Mouse (Mus musculus) spleen, postnatal 36 days (tissue): ENCODE measurements at regions not wholly inside any gene's neighbourhood (a gene's known extent, or its start where the extent isn't known, plus 50 kb on each side); places are given as distances from the start of the nearest gene placed in this dataset.

ENCODE experiments used
- DNase-seq, 2 experiments: peaks; one replicate each; pipeline ENCODE4 v3.0.0; 2022; ENCODE audit warnings: low spot score in 2 of 2, mixed read lengths in 1 of 2

DNA sequence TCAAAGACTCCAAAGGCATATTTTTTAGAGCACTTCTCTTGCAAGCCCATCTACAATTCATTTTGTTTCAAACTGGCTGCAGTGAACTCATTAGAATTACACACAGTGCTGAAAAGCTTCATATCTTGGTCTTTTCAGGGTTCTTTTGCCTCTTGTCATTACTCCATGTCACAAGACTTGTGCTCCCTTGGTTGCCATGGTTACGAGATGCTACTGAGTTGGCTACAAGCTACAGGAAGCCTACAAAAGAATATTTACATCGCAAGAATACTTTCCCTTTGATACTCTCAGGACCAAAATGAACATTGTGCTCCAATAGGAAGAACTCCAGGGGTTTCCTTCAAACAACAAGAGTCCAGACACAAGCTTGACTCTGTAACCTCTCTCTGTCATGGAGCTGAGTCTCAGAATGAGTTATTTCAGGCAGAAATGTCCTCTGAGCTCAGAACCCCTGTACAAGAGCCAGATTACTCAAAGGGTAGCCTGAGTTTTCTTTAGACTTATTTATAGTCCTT is 545.2 kb upstream of the Adamts9 start:
- no peak for DNase-seq

DNA sequence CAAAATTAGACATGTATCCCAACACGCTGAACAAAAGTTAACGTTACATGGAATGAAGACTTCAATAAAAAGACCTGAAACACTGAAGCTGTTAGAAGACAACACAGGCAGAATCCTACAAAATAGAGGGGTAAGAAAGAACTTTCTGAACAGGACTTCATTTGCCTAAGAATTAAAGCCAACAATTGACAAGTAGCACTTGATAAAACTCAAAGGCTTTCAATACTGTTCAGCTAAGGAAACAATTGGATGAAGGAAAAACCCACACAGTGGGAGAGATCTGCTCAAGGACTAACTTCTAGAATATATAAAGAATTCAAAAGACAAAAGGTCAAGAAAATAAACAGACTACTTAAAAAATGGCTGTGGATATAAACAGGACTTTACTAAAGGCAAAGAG is 535.2 kb upstream of the Adamts9 start:
- no peak for DNase-seq

DNA sequence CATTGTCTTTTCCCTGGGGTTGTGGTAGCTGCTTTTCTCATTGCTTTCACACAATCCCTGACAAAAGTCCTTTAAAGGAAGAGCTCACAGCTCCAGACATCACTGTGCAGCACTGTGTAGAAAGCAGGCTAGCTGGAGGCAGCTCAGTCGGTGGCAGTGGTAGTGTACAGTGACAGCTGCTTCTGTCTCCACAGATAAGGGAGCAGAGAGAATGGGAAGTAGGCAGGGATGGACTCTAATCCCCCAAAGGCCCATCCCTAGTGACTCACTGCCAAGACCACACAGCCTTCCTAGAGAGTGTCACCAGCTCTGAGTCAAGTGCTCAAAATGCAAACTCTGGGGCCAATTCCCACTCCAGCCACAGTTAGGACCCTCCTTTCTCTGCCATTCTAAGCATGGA is 531.7 kb upstream of the Adamts9 start:
- DNase-seq = no peak

DNA sequence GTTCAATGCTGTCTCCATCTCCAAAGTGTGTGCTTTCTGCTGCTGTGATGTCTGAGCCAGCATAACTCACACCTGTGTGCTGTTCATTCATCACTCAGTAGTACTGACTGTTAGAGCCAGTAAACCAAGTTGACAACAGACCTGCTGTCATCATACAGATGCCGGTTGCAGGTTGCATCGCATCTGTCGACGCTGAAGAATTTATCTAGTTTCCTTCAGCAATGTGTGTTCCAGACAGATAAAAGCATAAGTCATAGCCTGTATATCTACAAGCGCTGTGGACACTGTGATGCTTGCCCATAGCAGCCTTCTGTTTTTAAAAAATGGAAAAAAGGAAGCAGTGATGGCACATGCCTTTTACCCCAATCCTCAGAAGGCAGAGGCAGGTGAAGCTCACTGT is 524.6 kb upstream of the Adamts9 start:
- no peak for DNase-seq

DNA sequence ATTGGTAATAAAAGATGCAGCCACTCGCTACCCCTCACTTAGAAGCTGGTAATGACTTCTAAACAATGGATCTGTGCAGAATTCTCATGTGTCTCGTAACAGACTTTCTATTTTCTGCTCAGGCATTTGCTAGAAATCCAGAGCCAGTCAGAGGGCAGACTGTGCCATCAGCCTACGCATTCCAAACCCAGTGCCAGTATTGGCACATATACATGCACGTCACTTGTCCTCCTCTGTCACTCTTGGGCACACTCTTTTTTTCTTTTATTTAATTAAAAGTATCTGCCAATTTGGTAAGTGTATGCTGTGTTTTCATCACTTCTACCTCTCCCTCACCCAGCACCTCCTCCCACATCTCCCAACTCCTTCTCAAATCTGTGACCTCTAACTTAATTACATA is 519.6 kb upstream of the Adamts9 start:
- DNase-seq = no peak

DNA sequence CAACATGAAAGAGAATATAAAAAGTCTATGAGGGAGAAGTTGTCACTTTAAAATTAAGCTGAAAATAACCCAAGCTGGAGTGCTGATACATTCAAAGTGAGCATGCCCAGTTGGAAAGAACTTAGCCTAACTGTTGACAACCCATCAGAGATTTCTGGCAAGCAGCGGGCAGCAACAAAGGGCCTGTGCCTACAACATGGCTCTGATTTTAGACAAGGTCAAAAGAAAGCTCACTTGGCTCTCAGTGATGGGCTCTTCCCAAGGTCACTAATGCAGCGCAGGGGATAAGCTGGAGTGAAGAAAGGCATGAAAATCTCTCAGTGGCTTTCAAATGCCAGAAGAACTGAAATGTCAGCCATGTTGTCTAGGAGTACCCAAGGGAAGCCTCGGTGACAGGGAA is 518.1 kb upstream of the Adamts9 start:
- DNase-seq = no peak

DNA sequence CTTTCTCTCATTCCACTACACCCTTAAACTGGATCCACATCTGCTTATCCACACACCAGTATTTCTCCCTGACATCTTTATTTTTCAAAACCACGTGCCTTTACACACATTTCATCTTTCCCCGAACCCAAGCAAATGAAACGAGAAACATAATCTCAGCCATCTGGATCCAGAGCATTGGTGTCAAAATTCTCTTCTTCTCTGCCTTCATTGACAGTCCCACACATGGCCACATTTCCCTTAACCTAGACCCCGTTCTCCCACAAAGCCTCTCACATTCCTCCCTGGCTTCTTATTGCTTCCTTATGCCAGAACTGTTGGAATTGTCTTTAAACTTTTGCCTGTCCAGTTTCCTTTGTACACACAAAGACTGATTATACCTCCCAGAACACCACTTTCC is 514.3 kb upstream of the Adamts9 start:
- no peak for DNase-seq

DNA sequence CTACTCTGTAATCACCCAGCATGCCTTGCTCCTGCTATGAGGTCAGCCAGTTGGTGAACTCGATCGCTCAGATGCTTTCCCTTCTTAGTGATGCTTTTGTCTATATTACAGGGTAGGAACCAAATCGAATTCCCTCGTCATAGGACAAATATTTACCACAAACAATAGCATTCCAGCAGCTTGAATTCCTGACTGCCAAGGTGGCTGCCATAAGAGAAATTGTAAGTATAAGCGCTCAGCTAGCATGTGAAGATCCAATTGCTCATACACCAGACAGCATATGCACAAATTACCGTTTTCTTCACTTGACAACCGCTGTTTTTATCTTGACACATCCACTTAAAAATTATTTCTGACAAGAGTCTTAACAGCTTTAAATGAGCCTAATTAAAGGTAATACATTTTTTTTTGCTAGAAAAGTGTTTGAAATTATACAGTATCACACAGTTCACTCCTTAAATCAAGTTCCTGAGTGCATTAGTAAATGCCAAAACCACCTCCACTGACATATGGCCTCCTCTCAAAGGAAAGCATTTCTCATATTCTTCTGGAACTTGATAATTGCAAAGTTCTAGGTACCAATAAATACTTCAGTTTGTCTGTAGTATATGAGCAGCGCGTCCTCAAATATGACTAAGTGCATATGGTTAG is 513.2 kb upstream of the Adamts9 start:
- no peak for DNase-seq

DNA sequence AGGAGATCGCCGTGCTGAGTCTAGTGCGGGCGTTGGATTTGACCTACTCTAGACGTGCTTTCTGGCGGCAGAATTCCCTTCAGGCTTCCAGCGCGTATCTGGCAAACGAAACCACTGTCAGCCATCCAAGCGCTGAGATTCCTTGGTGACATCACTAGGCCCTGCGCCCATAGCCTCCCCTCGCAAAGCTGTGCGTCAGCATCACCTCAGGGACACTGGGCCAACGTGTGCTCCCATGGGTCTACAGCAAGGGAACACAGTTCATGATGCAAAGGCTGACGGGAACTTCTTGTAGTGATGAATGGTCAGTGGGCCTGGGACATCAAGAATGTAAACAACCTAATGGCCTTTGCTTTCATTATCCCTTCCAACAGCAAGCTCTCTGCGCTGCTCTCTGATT is 502.3 kb upstream of the Adamts9 start:
- no peak for DNase-seq

DNA sequence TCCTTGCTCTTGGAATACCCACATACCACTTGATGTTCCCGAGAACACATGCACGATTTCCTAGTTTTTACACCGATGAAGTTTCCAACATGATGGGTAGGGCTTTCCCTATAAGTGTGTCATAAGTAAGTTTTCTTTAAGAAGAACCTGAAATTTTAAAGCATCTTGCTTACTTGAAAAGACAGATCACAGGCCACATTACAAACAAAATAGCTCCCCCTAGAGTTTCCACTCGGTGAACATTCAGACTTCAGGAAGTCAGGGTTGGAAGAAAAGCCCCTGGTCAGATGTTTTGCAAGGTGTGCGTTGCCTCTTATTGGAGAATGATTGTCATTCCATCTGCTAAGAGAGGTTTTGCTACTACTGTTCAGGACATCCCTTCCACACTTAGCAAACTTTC is 501.8 kb upstream of the Adamts9 start:
- no peak for DNase-seq

DNA sequence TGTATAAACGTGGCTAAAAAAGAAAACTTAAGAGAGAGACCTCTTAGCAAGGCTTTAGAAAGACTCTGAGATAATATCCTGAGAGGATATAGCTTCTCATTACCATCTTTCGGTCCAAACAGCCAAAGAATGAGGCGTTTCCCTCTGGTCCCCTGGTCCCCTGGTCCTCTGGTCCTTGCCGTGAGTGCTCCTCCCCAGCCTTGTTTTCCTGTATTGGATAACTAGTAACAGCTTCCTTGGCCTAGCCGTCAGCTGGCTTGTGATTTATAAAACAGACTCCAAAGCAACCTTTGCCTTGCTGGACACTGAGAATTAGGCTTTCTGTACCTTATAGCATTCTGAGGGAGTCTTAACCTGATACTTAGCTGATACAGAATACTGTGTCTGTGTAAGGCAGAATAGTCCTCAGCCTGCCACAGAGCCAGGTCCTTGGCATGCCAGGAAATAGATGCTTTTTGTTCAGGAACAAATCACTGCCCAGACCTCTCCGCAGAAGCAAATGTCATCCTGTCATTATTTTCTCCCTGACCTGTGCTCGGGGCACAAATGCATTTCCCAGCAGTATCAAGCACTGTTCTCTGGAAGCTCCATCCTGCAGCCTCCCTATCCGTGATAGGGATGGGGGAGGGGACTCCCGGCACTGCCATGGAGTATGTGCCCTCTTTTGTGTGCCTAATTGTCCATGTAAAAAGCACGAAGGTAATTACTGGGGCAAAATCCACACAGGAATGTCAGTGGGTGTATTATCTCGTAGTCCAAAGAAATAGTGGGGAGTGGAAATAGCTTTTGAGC is 500.7 kb upstream of the Adamts9 start:
- DNase-seq = no peak

DNA sequence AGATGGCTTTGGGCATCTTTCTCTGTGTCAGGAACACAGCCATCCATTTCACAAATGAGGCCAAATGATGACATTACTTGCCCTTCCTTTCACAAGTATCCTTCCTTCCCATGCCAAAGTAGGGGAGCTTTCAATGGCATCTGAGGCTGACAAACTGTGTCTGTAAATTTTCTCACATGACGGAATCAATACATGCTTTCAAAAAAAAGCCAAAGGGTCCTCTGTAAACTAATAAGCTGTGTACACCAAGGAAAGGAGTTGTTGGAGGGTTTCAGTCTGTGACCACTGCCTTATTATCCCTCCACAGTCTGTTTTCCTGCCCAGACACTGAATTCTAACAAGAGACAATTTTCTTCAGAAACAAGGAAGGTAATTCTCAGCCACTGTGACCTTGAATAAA is 490.2 kb upstream of the Adamts9 start:
- no peak for DNase-seq

DNA sequence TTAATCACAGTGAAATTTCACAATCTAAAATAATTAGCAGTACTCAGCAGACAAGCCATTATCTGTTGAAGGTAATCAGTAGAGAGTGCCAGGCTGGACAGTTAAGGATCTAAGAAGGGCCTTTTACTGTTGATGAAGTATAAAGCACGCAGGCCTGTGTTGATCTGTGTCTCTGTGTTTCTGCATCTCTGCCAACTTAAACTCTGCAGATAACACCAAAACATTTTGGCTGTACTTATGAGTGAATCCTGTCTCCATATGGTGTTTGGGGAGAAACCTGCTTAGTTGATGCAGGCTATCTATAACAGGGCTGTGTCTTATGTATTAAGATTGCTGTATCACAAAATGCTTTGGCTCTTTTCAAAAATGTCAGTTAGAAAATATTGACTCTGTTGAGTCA is 482.8 kb upstream of the Adamts9 start:
- no peak for DNase-seq

DNA sequence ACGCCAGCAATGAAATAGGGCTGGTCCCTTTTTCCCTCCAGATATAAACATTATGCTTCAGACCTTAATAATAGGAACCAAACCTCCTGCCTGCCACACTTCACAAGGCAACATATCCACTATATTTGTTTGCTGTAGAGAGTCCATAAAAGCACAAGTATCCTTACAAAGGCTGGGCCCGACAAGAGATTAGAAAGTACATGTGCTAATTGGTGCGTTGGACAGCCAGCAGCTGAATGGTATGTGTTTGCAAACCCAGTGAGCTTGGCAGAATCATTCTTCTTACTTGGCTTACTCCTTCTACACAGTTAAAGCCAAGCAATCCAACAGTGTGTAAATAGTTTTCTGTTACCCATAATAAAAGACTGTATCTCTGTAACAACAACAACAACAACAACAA is 479.6 kb upstream of the Adamts9 start:
- no peak for DNase-seq

DNA sequence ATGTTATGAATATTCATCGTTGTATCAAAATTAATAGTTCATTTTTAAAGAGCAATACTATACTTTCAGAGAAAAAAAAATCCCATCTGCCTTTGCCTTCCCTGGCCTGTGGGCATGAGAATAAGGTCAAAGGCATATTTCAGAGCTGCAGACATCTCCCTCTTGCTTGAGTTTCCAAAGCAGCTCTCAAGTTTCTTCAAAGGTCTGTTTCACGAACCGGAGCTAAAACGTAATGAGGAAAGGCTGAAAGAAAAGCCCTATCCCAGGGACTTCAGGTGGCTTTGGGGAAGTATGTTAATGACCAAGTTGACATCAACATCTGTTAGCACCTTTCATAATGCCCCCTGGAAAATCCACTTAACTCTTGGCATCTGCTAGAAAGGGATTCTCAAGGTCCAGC is 479.0 kb upstream of the Adamts9 start:
- DNase-seq = no peak

DNA sequence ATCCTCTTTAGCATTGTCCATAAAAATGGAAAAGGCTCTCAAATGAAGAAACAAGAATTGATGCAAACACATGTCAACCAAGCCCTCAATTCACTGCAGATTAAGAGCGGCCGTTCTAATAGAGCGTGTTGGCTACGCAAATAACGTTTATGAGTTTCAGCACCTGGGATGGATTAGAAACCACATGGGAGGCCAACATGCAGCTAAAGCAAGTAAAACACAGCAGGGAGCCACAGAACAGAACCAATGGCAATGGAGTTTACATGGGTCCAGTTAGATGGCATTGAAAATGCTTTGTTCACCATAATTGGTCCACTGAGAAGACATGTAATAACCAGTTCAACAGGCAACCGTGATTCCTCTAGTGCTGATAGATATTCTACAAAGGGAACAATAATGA is 474.3 kb upstream of the Adamts9 start:
- DNase-seq = no peak

DNA sequence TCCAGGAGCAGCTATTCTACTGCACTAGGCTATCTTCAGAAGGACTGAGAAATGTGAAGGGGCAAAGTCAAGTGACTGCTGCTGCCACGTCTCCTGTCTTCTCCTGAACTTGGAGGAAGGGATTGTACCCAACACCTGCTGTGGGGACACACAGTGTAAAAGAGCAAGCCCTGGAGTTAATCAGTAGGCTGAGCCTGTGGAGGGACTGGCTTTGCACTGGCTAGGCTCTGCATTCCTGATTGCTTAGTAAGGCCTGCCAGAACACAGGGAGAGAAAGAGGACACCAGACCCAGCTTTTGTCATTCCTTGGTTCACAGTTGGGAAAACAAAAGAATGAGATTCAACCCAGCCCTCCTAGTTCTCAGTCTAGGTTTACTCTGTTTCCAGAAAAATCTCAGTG is 472.7 kb upstream of the Adamts9 start:
- DNase-seq = no peak

DNA sequence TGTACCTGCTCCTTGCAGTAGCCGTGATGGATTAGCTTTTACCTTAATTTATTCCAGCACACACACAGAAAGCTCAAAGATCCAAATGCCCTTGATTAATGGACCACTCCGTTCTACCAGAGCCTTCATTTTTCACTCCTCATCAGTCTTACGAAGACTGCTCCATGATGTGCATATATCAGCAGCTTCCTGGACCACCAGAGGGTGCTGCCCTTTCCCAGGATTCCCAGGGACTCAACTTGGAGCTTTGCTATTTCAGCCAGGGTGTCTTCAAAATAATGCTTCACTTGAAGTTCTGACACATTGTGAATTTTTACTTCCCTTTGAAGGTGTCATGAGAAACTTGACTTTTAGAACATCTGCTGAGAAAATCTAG is 467.8 kb upstream of the Adamts9 start:
- DNase-seq = no peak

DNA sequence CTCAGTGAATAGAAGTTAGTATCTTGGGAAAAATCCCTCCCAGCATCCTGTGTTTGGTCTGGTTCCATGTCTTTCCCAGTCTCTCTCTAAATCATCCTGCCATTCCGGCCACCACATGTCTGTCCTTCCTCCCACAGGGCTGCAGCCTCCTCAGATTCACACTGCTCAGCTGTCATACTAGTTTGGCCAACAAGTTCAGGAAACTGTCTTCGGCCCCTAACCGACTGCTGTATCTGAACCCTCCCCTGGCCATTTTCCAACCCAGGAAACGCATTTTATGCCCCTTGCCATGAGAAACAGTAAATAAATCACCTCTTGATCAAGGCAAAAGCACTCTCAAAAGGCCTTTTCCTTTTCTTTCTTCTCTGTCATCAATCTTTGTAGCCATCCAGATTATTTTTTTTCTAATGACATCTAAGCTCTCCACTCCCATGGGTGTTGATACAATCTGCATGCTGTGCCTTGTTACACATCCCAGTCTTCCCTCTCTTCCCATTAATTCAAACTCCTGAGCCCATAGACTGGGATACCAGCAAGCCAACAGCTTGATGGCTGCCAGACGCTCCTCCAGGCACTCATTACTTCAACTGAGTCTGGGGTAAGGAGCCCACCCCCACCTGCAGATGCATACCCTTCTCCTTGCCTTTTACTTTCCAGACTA is 467.3 kb upstream of the Adamts9 start:
- DNase-seq = no peak

DNA sequence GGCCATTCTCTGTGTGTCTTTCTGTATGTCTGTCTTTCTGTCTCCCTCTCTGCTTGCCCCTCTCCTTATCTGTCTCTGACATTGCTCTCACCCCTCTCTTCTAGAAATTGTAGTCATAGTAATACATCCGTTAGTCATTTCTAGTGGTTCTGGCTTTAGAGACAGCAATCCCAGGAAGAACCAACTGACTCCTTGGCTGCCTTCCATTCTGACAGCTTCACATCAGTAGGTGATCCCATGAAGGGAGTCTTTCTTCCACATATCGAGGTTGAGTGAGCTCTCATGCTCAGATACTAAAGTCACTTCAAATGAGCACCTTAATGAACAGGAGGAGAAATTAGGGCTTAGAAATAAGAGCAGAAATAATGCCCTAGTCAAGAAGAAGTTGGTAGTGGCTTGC is 455.3 kb upstream of the Adamts9 start:
- DNase-seq = no peak

DNA sequence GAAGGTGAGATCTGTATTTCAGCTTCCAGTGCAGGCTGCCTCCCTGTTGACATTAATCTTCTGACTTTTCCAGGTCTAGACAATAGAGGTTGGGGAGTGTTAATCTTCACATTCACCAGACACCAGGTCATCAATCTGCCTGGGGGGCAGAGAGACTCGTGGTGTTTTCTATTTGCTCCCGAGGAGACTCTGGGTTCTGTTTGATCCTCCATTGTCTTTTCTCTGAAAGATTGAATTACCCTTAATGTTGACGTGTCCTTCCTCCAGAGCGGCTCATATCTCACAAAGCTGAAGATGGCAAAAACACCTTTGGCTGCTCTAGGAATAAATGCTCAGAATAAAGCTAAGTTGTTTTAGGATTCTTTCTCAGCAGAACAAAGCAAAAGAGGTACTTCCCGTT is 453.8 kb upstream of the Adamts9 start:
- no peak for DNase-seq

DNA sequence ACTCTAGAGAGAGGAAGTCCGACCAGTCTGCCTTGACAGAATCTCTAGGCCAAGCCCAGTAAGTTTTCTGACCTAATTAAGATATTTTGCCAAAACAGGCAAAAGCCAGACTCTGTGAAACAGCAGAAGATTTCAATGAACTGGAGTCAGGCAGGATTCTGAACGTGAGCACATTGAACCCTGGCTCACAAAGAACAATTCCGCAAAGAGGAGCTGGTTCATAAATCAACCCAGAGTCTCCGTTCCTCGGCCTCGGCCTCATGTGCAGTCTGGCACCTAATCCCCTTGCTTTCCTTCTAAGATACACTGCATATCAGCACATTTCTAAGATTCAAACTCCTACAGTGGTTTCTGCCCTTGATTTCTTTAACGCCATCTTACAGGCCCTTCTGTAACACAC is 452.7 kb upstream of the Adamts9 start:
- no peak for DNase-seq

DNA sequence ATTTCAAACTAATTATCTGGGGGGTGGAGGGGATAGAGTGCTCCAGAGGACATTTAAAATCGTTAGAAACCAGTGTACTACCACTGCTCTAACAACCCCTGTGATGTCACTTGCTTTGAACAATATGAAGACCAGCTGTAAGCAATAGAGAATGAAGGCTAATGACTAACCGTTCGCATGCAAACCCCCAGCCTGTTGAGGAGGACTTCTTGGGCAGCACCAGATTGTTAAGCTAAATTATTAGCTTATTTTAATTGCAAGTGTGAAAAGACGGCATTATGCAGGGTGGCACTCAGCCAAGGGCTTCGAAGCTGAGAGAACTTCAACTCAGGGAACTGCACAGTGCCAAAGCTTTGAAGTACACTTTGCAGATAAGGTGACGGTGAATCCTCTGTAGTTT is 452.0 kb upstream of the Adamts9 start:
- DNase-seq = no peak
